Mouse (Mus musculus): ENCODE data around the gene Bex4.
A peak's percentile ranks its signal among the peaks of the same experiment; 100 is the strongest.

Bex4 gene

GRCm38 (mm10) chrX:136138827-136139639 is at the start of gene Bex4:
Gene Bex4, plus strand, starts transcription at chrX:136138996.
- DNase-seq (ENCODE audit: low read depth, low spot score): peak; percentile 21

DNA sequence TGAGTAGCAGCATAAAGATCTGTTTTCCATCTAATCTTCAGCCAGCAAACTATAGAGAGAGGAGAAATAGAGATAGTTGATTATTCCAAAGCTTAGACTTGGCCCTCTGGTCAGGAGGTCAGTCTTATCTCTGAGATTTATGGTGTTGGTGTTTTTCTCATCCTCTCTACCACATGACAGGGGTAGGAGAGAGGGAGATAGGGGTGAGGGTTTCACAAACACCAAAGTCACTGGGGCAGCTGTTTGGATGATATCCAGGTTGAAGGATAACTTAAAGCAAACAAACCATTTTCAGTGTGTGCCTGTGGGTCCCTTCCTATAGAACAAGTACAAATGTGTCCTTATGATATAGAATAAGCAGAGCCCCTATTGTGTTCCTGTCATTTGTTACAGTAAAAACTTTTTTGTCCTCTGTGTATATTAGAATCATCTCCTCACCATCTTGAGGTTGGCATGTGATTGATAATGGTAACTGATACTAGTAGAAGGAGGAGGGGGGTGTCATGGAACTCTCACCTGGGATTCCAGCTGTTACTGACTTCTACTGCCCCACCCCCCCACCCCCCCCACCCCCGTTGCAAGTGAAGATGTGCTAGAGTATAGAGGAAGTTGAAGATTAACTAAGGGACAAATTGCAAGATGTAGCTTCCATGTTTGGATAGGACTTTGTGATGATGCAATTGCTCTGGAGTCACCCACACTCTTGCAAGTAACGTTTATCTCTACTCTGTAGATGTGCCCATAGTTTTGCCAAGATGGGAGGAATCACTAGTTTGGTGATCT is 46.1 kb upstream of the Bex4 start:
- no peak for DNase-seq (ENCODE audit: low read depth, low spot score)

GRCm38 (mm10) chrX:136094421-136094820 is 44.4 kb upstream of the Bex4 start:
- no peak for DNase-seq (ENCODE audit: low read depth, low spot score)

- DNase-seq (ENCODE audit: low read depth, low spot score): no peak
Observed at GRCm38 (mm10) chrX:136104046-136104723, 34.6 kb upstream of the Bex4 start.

GRCm38 (mm10) chrX:136104724-136105088 is 34.1 kb upstream of the Bex4 start:
- DNase-seq (ENCODE audit: low read depth, low spot score): no peak

GRCm38 (mm10) chrX:136107942-136108341 is 30.9 kb upstream of the Bex4 start:
- peak; percentile 50 for DNase-seq (ENCODE audit: low read depth, low spot score)

DNA sequence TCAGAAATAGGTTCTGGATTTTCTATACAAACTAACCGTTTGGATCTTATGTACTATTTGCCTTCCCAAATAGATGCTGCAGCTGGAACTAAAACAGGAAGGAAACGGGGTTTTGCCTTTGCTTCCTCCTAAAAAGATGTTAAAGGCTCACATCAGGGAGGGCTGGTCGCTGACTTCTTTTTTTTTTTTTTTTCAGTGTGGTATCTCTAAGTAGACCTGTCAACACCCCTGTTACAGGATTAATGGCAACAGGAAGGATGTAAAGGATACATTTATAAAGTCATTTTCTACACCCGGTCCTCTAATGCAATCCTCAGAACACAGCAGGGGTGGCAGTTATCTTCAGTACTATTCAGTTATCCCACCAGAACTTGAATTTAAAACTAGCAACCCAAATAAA is 23.8 kb upstream of the Bex4 start:
- DNase-seq (ENCODE audit: low read depth, low spot score): no peak

- DNase-seq (ENCODE audit: low read depth, low spot score): peak; percentile 78
Observed at GRCm38 (mm10) chrX:136115419-136115961, 23.3 kb upstream of the Bex4 start.

DNA sequence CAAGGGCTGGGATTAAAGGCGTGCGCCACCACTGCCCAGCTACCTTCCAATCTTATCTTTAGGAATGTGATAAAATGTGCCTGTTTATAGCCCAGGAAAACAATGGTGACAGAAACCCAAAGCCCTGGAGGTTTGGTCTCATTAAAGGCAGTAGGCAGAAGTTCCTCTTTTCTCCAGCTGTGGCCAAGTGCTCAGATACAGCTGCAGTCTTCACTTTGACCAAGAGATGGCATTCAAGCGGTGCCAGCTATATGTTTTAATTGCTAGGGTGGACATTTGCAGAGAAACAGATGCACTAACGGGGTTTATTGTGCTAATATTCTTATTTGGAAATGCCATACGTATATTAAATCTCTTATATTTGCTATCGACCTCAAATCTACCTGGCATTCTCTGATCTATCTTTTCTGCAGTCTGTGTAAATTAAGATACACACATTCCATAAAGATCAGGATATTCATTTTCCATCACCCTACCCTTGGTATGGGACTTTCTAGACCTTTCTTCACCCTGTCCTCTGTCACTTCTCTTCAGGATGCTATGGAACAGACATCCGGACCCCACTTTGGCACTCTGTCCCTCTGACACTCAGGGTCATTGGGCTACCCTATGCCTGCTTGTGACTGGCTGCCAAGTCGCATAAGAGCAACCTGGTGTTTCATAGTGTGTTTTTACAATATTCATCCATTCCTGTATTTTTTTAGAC is 11.6 kb upstream of the Bex4 start:
- DNase-seq (ENCODE audit: low read depth, low spot score): peak; percentile 31

DNA sequence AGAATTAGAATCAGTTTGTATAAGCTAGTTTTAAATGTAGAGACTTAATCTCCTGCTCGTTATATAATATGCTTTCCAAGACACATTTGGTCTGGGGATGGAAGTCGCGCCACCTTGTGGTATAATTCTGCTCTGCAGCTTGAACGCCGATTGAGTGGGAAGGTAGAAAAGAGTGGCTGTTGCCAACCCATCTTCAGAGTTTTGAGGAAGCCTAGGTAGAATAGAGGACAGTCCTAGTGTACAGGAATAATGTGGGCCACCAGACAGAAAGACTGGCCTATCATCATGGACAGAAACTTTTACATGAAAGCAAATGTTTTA is 11.1 kb upstream of the Bex4 start:
- DNase-seq (ENCODE audit: low read depth, low spot score): peak; percentile 63

- no peak for DNase-seq (ENCODE audit: low read depth, low spot score)
Observed at GRCm38 (mm10) chrX:136135559-136135958, 3.2 kb upstream of the Bex4 start.

DNA sequence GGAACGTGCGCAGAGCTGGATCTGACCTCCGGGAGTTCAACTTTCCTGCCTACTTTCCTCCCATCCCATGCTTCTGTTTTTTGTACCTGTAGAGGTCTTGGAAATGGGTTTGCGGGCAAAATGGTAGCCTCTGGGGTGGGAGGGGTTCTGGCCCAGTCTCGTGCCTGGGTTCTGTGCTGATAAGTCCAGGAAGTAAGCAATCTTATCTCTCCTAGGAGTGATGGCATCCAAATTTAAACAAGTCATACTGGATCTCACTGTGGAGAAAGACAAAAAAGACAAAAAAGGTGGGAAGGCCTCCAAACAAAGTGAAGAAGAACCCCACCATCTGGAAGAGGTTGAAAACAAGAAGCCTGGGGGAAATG is 826 bp downstream of the Bex4 start:
- DNase-seq (ENCODE audit: low read depth, low spot score): peak; percentile 23

GRCm38 (mm10) chrX:136141385-136141784 is 2.6 kb downstream of the Bex4 start:
- no peak for DNase-seq (ENCODE audit: low read depth, low spot score)

DNA sequence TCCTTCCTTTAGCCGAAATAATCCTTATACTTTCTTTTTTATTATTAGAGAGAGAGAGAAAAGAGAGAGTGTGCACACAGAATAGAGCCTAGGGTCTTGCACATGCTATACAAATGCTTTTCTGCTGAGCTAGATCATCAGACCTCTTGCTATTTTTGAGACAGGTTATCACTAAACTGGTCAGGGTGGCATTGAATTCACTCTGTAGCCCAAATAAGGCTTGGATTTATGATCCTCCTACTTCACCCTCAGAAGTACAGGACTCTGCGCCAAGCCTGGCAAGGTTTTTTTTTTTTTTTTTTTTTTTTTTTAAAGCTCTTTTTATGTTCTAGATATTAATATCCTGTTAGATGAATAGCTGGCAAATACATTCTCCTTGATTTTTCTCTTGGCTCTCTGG is 4.9 kb downstream of the Bex4 start:
- no peak for DNase-seq (ENCODE audit: low read depth, low spot score)

- no peak for DNase-seq (ENCODE audit: low read depth, low spot score)
Observed at GRCm38 (mm10) chrX:136144195-136144594, 5.4 kb downstream of the Bex4 start.

- DNase-seq (ENCODE audit: low read depth, low spot score): no peak
Observed at GRCm38 (mm10) chrX:136170625-136171024, 31.8 kb downstream of the Bex4 start.

GRCm38 (mm10) chrX:136171189-136172117 is 32.7 kb downstream of the Bex4 start:
- peak; percentile 90 for DNase-seq (ENCODE audit: low read depth, low spot score)

GRCm38 (mm10) chrX:136172118-136172551 is 33.3 kb downstream of the Bex4 start, which contains the start of gene Tceal8:
Gene Tceal8, minus strand, starts transcription at chrX:136172342.
- peak; percentile 95 for DNase-seq (ENCODE audit: low read depth, low spot score)

- DNase-seq (ENCODE audit: low read depth, low spot score): no peak
Observed at GRCm38 (mm10) chrX:136172786-136173185, 34.0 kb downstream of the Bex4 start.

DNA sequence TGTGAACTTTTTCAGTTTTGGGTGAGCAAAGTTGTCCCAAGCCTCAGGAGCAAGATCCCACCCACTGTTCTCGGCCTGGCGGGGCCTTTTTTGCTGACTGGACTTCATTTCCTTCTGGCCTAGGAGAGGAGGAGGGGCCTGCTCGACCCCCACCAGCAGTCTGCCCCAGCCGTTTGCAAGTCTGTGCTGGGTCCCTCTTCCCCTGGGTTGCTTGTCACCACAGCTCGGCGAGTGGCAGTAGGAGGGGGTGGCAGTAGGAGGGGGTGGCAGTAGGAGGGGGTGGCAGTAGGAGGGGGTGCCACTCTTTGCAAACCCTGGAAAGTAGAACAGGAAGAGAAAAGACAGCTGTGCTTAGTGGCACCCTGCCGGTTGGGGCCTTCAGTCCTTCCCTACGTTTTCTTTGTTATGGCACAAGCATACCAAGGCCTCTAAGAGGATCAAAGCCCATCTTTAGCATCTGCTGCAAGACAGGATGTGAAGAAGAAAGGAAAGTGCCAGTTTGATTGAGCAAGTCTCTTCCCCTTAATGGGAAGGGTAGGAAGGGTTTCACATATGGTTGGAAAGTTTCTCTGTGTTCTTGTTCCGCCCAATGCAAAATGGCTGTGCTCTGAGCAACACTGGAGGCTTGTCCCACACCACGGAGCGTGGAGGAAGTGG is 42.2 kb downstream of the Bex4 start:
- peak; percentile 69 for DNase-seq (ENCODE audit: low read depth, low spot score)
